Mouse (Mus musculus) lung, embryonic 14.5 days (tissue): ENCODE data around the gene Mob4. TPM values are rescaled to one million over a fixed set of nuclear protein-coding genes. Genes with fewer than 3 reads are reported as not detected.

Experiments
- ATAC-seq: fragments of 200-750 bp; cut with Nextera tagmentation; 2 replicates; pipeline ENCODE4 v1.8.0; 2017; ENCODE audit warnings: mild to moderate bottlenecking, moderate TSS enrichment, moderate library complexity; ENCODE audit not compliant: insufficient read depth
- DNase-seq: peaks from one replicate; pipeline ENCODE4 v3.0.0-alpha.2; 2015
- H3K27ac ChIP-seq: fragments of 300-500 bp; sonication (generic); 2 replicates; pipeline ENCODE4 v1.5.1; 2014; ENCODE audit warnings: low read depth, mild to moderate bottlenecking, moderate library complexity
- H3K27me3 ChIP-seq: fragments of 300-500 bp; sonication (generic); 2 replicates; pipeline ENCODE4 v1.6.1; 2014; ENCODE audit warnings: low read length, control low read depth; ENCODE audit not compliant: insufficient read depth
- H3K36me3 ChIP-seq: fragments of 300-500 bp; sonication (generic); 2 replicates; pipeline ENCODE4 v1.6.1; 2014; ENCODE audit warnings: control low read depth; ENCODE audit not compliant: insufficient read depth
- H3K4me1 ChIP-seq: fragments of 300-500 bp; sonication (generic); 2 replicates; pipeline ENCODE4 v1.6.1; 2014; ENCODE audit warnings: antibody characterized with exemption, control low read depth; ENCODE audit not compliant: insufficient read depth
- H3K4me2 ChIP-seq: fragments of 300-500 bp; sonication (generic); 2 replicates; pipeline ENCODE4 v1.6.1; 2014; ENCODE audit warnings: mild to moderate bottlenecking
- H3K4me3 ChIP-seq: fragments of 300-500 bp; sonication (generic); 2 replicates; pipeline ENCODE4 v1.5.1; 2014; ENCODE audit warnings: low read depth, low read length
- H3K9ac ChIP-seq: fragments of 300-500 bp; sonication (generic); 2 replicates; pipeline ENCODE4 v1.6.1; 2014
- H3K9me3 ChIP-seq: fragments of 300-500 bp; sonication (generic); 2 replicates; pipeline ENCODE4 v1.6.1; 2016; ENCODE audit warnings: low read depth, low read length, control low read depth
- CTCF ChIP-seq: IDR thresholded peaks from 2 replicates; pipeline ENCODE4 v1.5.1; 2016; ENCODE audit warnings: antibody characterized with exemption, low read depth
- WGBS: fragments of 180-500 bp; shearing (Covaris S2); extraction: QIAGEN DNeasy Blood & Tissue Kit; methylation state at CpG from one replicate; pipeline ENCODE4 v1.1.7; 2014; 5-methylcytosine and 5-hydroxymethylcytosine counted together
- polyA plus RNA-seq: library from polyadenylated mRNA; unstranded; fragments of >200 nt; fragmentation: Nextera tagmentation; extraction: Ambion mirVana; gene quantifications from 2 replicates; pipeline ENCODE4 v1.2.1, GENCODE M21; 2014

The Mob4 gene
- polyA plus RNA-seq, 1 experiment from 2014 or later, result 141 TPM

DNA sequence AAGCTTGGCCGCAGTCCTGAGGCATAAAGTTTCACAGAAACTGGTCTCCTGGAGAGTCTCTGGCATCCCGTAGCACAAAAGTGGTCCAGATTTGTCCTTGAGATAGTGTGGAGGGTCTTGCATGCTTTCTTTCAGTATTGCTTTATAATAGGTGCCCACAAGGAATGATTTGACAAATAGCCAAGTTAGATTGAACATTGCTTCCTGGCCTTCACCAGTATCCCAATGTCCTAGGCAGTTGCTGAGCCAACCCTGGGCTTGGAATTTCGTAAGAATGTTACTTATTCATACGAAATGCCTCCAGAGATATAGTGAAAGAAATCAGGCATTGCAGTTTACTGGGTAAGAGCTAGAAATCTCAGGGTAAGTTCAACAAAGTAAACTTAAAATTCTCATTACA, 37.6 kb downstream of the Mob4 start:
- Histone ChIP-seq H3K36me3 (no peaks in the 10 kb centered on the region), H3K27me3 (no peaks in the 10 kb centered on the region), H3K4me2 (no peak overlapping the region), H3K9me3 (peaks cover 3% of the 10 kb centered on the region; the same call in 1 of the 2 replicates), H3K27ac (no peak overlapping the region), H3K9ac (no peak overlapping the region), H3K4me1 (no peaks in the 10 kb centered on the region), H3K4me3 (no peak overlapping the region)
- DNase-seq, result no peak
- no peak for TF ChIP-seq CTCF
- no peak for ATAC-seq
- WGBS, result 92% methylated on average over 4 of the region's 4 CpGs

DNA sequence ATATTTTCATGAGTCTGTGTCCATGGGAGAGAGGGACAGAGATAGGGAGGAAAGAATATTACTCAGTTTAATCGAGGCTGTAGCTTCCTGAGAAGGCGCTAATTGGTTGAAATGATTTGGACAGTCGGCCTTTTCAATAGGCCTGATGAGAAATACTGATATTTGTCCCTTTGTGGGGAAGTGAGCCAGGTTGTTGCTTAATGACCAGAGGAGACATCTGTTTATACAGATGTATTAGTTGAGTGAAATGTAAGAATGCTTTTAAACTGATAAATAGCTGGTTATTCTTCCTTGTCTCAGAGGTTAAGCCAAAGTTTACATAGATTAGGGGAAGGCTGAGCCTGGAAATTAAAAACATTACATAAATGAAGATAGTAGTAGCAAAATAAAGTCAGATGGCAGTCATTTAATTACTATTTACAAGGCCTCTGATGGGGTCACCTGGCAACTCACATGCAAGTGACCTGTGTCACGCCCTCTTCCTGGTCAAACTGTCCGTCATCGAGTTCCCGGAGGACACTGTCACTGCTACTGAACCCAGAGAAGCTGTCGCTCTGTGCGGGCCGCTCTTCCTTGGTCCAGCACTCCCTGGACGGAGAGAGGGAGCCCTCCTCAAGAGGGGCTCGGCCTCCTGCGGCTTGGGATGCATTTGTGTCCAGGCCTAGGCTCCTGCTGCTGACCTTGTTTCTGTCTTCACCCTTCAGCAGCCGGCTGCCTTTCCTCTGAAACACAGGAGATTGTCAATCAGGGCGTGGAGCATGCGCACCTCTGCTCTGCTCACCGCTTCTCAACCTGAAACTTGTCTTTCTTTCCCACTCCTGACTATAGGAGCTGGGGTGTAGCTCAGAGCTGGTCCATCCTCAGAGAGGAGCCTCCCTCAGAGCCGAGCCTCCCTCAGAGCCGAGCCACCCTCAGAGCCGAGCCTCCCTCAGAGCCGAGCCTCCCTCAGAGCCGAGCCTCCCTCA, 40.6 kb downstream of the Mob4 start:
- 57% methylated on average over 22 of the region's 22 CpGs for WGBS
- Histone ChIP-seq H3K4me3 (no peak overlapping the region), H3K4me2 (no peak overlapping the region), H3K27me3 (no peaks in the 10 kb centered on the region), H3K36me3 (0 out of 2 replicates have a peak, but pooled peaks cover 3% of the 10 kb centered on the region), H3K9ac (no peak overlapping the region), H3K4me1 (no peaks in the 10 kb centered on the region), H3K27ac (no peak overlapping the region), H3K9me3 (peaks cover 3% of the 10 kb centered on the region; the same call in 1 of the 2 replicates)
- no peak for DNase-seq
- no peak for TF ChIP-seq CTCF
- ATAC-seq, result no peak

DNA sequence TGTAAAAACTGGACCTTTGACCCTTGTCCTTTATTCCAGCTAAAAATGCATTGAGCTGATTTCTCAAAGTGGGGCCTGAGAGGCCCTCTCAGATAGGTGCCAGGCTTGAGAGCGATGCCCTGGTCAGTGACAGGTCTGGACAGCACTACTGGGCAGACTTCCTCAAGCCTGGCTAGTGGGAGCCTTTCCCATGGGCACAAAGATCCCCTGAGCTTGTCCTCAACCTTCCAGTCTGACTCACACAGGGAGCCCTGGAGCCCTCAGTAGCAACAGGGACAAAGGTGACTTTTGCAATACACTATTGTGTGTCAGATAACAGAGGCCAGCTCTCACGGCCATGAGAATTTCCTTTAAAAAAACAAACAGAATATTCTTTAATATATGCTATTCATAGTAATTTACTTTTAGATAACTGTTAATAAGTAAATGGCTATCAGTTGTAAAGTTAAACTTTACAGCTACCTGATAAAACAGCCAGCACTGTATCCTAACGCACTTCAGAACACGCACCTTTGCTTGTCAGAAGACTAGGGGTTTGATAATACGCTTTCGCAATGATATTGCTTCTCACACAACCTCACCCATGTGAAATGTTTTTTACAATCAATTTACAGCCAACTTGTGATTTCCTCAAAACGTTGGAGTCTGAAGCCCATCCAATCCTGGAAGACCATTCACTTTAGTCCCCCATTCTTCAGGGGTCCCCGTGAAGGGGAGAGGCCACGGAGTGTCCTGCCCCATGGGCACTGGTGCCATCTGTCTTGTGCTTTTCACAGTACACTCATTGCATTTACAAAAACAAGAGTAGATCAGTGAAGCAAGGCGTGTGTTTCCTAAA, 42.9 kb downstream of the Mob4 start:
- H3K9me3 ChIP-seq, result peaks cover 3% of the 10 kb centered on the region; the same call in 1 of the 2 replicates
- 0 out of 2 replicates have a peak, but pooled peaks cover 3% of the 10 kb centered on the region for H3K36me3 ChIP-seq
- no peak for ATAC-seq
- WGBS, result 67% methylated on average over 10 of the region's 10 CpGs
- TF ChIP-seq CTCF, result no peak
- H3K27me3 ChIP-seq, result no peaks in the 10 kb centered on the region
- DNase-seq, result no peak
- no peak overlapping the region for H3K4me3 ChIP-seq
- H3K9ac ChIP-seq, result no peak overlapping the region
- H3K27ac ChIP-seq, result no peak overlapping the region
- no peaks in the 10 kb centered on the region for H3K4me1 ChIP-seq
- no peak overlapping the region for H3K4me2 ChIP-seq

DNA sequence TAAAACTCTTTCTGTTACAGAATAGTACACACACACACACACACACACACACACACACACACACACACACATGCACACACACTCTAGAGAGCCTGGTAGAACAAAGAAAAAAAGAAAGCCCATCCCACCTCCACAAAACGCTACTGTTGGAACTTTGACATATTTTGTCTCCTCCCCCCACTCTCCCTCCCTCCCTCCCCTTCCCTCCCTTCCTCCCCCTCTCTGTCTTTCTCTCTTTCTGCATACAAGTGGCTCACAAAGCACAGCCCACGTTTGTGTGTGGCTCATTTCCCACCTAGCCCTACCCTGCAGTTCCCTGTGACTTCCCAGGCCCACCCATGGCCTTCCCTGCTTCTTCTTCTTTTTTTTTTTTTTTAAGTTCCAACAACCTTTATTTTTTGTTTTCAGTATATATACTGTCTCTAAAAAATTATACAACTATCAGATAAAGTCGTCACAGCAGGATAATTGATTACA, 43.6 kb downstream of the Mob4 start:
- 0 out of 2 replicates have a peak, but pooled peaks cover 3% of the 10 kb centered on the region for H3K36me3 ChIP-seq
- no peaks in the 10 kb centered on the region for H3K4me1 ChIP-seq
- H3K27ac ChIP-seq, result no peak overlapping the region
- no peaks in the 10 kb centered on the region for H3K27me3 ChIP-seq
- no peak for TF ChIP-seq CTCF
- no peak overlapping the region for H3K4me3 ChIP-seq
- ATAC-seq (0 out of 2 replicates have a peak, but pooled peaks have one; percentile 54), DNase-seq (no peak)
- no peak overlapping the region for H3K4me2 ChIP-seq
- H3K9ac ChIP-seq, result no peak overlapping the region
- 8% methylated on average over 3 of the region's 3 CpGs for WGBS
- H3K9me3 ChIP-seq, result no peaks in the 10 kb centered on the region

- H3K9ac ChIP-seq, result no peak overlapping the region
- H3K9me3 ChIP-seq, result no peaks in the 10 kb centered on the region
- ATAC-seq (no peak), DNase-seq (no peak)
- no peaks in the 10 kb centered on the region for H3K4me1 ChIP-seq
- 0 out of 2 replicates have a peak, but pooled peaks have one; percentile 17 for TF ChIP-seq CTCF
- H3K4me2 ChIP-seq, result no peak overlapping the region
- H3K4me3 ChIP-seq, result no peak overlapping the region
- H3K36me3 ChIP-seq, result peaks cover 12% of the 10 kb centered on the region; the same call in 1 of the 2 replicates
- no peaks in the 10 kb centered on the region for H3K27me3 ChIP-seq
- WGBS, result 75% methylated on average over 5 of the region's 5 CpGs
- no peak overlapping the region for H3K27ac ChIP-seq
These were observed 49.0 kb downstream of the Mob4 start for GRCm38 (mm10) chr1:55179917-55180566.

GRCm38 (mm10) chr1:55182392-55182791, 51.4 kb downstream of the Mob4 start:
- Histone ChIP-seq H3K4me1 (no peaks in the 10 kb centered on the region), H3K9ac (no peak overlapping the region), H3K27me3 (no peaks in the 10 kb centered on the region), H3K4me2 (no peak overlapping the region), H3K36me3 (peaks cover 15% of the 10 kb centered on the region; the same call in 1 of the 2 replicates), H3K27ac (no peak overlapping the region), H3K4me3 (no peak overlapping the region), H3K9me3 (no peaks in the 10 kb centered on the region)
- ATAC-seq (peak; percentile 60; the same call in 1 of the 2 replicates), DNase-seq (no peak)
- 58% methylated on average over 5 of the region's 5 CpGs for WGBS
- no peak for TF ChIP-seq CTCF
